Mouse (Mus musculus): Measurements from ENCODE around the gene Bcas1. TPM values are rescaled to one million over a fixed set of nuclear protein-coding genes. Genes with fewer than 3 reads are reported as not detected.

The Bcas1 gene
- total and polyA plus RNA-seq, 3 experiments: 0.13 to 0.35 TPM; not detected in 1

GRCm38 (mm10) chr2:170365676-170366075, 62.0 kb downstream of the Bcas1 start:
- DNase-seq (ENCODE audit: low read depth, low spot score): no peak
- no peaks in the 10 kb centered on the region for H3K27me3 ChIP-seq (ENCODE audit: control insufficient read depth in 1 of 2, insufficient read depth in 2 of 2, low read length in 2 of 2)
- TF ChIP-seq ZNF384 (IDR thresholded peaks at IDR 0.05; ENCODE audit: low read depth, low read length): no peak
- no peak for TF ChIP-seq SMC3 (IDR thresholded peaks at IDR 0.05; ENCODE audit: low read depth, low read length)
- TF ChIP-seq CHD1 (IDR thresholded peaks at IDR 0.05; ENCODE audit: low read depth, low read length): no peak
- TF ChIP-seq MAZ (IDR thresholded peaks at IDR 0.05; ENCODE audit: low read depth, low read length): no peak
- TF ChIP-seq ZC3H11A (IDR thresholded peaks at IDR 0.05; ENCODE audit: low read depth, low read length): no peak
- TF ChIP-seq MXI1 (IDR thresholded peaks at IDR 0.05; ENCODE audit: low read depth, low read length): no peak
- no peak for TF ChIP-seq E2F4 (IDR thresholded peaks at IDR 0.05; ENCODE audit: borderline replicate concordance, low read depth, low read length)
- no peak for TF ChIP-seq GABPA (IDR thresholded peaks at IDR 0.05; ENCODE audit: low read depth, low read length)
- TF ChIP-seq POLR2AphosphoS2 (IDR thresholded peaks at IDR 0.05; ENCODE audit: low read length): no peak
- no peak for TF ChIP-seq NELFE (IDR thresholded peaks at IDR 0.05; ENCODE audit: low read depth, low read length)
- TF ChIP-seq ZMIZ1 (IDR thresholded peaks at IDR 0.05; ENCODE audit: low read depth, low read length): no peak
- no peak for TF ChIP-seq RAD21 (IDR thresholded peaks at IDR 0.05; ENCODE audit: low read depth, low read length)
- no peak for TF ChIP-seq MEF2A (IDR thresholded peaks at IDR 0.05; ENCODE audit: extremely low read depth, insufficient replicate concordance, low read depth, low read length, poor library complexity, severe bottlenecking)
- no peak for TF ChIP-seq UBTF (IDR thresholded peaks at IDR 0.05; ENCODE audit: borderline replicate concordance, insufficient read depth, low read depth, low read length)
- TF ChIP-seq GATA1 (IDR thresholded peaks at IDR 0.05; ENCODE audit: low read depth, low read length): no peak
- TF ChIP-seq JUND (IDR thresholded peaks at IDR 0.05; ENCODE audit: low read depth, low read length): no peak
- no peak overlapping the region for H3K4me3 ChIP-seq (ENCODE audit: control insufficient read depth in 1 of 2, insufficient read depth in 1 of 2, low read depth in 2 of 2, low read length in 2 of 2)
- no peak overlapping the region for H3K9ac ChIP-seq (ENCODE audit: control insufficient read depth, low read depth, low read length, poor library complexity, severe bottlenecking)
- no peak overlapping the region for H3K27ac ChIP-seq (ENCODE audit: control insufficient read depth, low read depth, low read length)
- H3K9me3 ChIP-seq (replicated peaks; ENCODE audit: insufficient read depth, low read length): no peaks in the 10 kb centered on the region
- H3K4me1 ChIP-seq (ENCODE audit: control insufficient read depth in 1 of 2, insufficient read depth in 2 of 2, low read length in 2 of 2): no peaks in the 10 kb centered on the region
- no peaks in the 10 kb centered on the region for H3K79me2 ChIP-seq (ENCODE audit: control insufficient read depth, insufficient read depth, low read length, poor library complexity)
- no peaks in the 10 kb centered on the region for H3K36me3 ChIP-seq (ENCODE audit: control insufficient read depth in 1 of 2, insufficient read depth in 2 of 2, low read length in 2 of 2)

GRCm38 (mm10) chr2:170365271-170365670, 62.4 kb downstream of the Bcas1 start:
- no peaks in the 10 kb centered on the region for H3K36me3 ChIP-seq (ENCODE audit: control insufficient read depth in 1 of 2, insufficient read depth in 2 of 2, low read length in 2 of 2)
- H3K27ac ChIP-seq (ENCODE audit: control insufficient read depth, low read depth, low read length): no peak overlapping the region
- H3K4me3 ChIP-seq (ENCODE audit: control insufficient read depth in 1 of 2, insufficient read depth in 1 of 2, low read depth in 2 of 2, low read length in 2 of 2): no peak overlapping the region
- no peak for TF ChIP-seq CHD1 (IDR thresholded peaks at IDR 0.05; ENCODE audit: low read depth, low read length)
- no peak for TF ChIP-seq ZMIZ1 (IDR thresholded peaks at IDR 0.05; ENCODE audit: low read depth, low read length)
- no peak for TF ChIP-seq ETS1 (IDR thresholded peaks at IDR 0.05; ENCODE audit: low read depth, low read length)
- TF ChIP-seq CHD2 (IDR thresholded peaks at IDR 0.05; ENCODE audit: low read length): no peak
- no peak for TF ChIP-seq USF2 (IDR thresholded peaks at IDR 0.05; ENCODE audit: borderline replicate concordance in 1 of 2, insufficient read depth in 1 of 2, low read depth in 1 of 2, low read length in 2 of 2)
- no peak for TF ChIP-seq POLR2AphosphoS2 (IDR thresholded peaks at IDR 0.05; ENCODE audit: low read length)
- no peak for TF ChIP-seq CTCF (IDR thresholded peaks at IDR 0.05 in 2 of 3, conservative IDR thresholded peaks at IDR 0.05 in 1 of 3; ENCODE audit: control insufficient read depth in 1 of 3, insufficient read depth in 1 of 3, low read depth in 2 of 3, low read length in 3 of 3, poor library complexity in 1 of 3, severe bottlenecking in 1 of 3)
- H3K9me3 ChIP-seq (replicated peaks; ENCODE audit: insufficient read depth, low read length): no peaks in the 10 kb centered on the region
- DNase-seq (ENCODE audit: low read depth, low spot score): no peak
- H3K4me1 ChIP-seq (ENCODE audit: control insufficient read depth in 1 of 2, insufficient read depth in 2 of 2, low read length in 2 of 2): no peaks in the 10 kb centered on the region
- H3K9ac ChIP-seq (ENCODE audit: control insufficient read depth, low read depth, low read length, poor library complexity, severe bottlenecking): no peak overlapping the region
- no peaks in the 10 kb centered on the region for H3K27me3 ChIP-seq (ENCODE audit: control insufficient read depth in 1 of 2, insufficient read depth in 2 of 2, low read length in 2 of 2)
- H3K79me2 ChIP-seq (ENCODE audit: control insufficient read depth, insufficient read depth, low read length, poor library complexity): no peaks in the 10 kb centered on the region

Data from MEL (cell line).